Mouse (Mus musculus): Measurements from ENCODE around the gene Ppt2. TPM values are rescaled to one million over a fixed set of nuclear protein-coding genes. Genes with fewer than 3 reads are reported as not detected.

Gene Ppt2
- polyA plus RNA-seq, 1 experiment from 2014 or later, result 26.0 TPM

- Histone ChIP-seq H3K9me3 (ENCODE audit: control insufficient read depth, low read length) (no peaks in the 10 kb centered on the region), H3K4me3 (ENCODE audit: low read depth, low read length) (no peak overlapping the region), H3K27me3 (ENCODE audit: control insufficient read depth, insufficient read depth, low read length) (no peaks in the 10 kb centered on the region), H3K4me1 (replicated peaks; ENCODE audit: control insufficient read depth, insufficient read depth, low read length) (no peaks in the 10 kb centered on the region; the same call in 1 of the 2 replicates), H3K27ac (ENCODE audit: low read depth, low read length) (no peak overlapping the region), H3K9ac (ENCODE audit: low read depth, low read length) (no peak overlapping the region), H3K36me3 (ENCODE audit: control insufficient read depth, insufficient read depth, low read length) (no peaks in the 10 kb centered on the region), H3K4me2 (replicated peaks; ENCODE audit: low read depth, low read length) (no peak overlapping the region)
- ATAC-seq (ENCODE audit: low FRiP score) (no peak), DNase-seq (ENCODE audit: low spot score) (peak; percentile 78)
- 17% methylated on average over 6 of the region's 6 CpGs for WGBS
Observed at GRCm38 (mm10) chr17:34618999-34619398, 9.3 kb downstream of the Ppt2 start.

- Histone ChIP-seq H3K36me3 (ENCODE audit: control insufficient read depth, insufficient read depth, low read length) (0 out of 2 replicates have a peak, but pooled peaks cover 4% of the 10 kb centered on the region), H3K9me3 (ENCODE audit: control insufficient read depth, low read length) (no peaks in the 10 kb centered on the region), H3K9ac (ENCODE audit: low read depth, low read length) (no peak within 1 kb of the TSS), H3K27me3 (ENCODE audit: control insufficient read depth, insufficient read depth, low read length) (no peaks in the 10 kb centered on the region), H3K4me3 (ENCODE audit: low read depth, low read length) (no peak within 1 kb of the TSS), H3K27ac (ENCODE audit: low read depth, low read length) (no peak within 1 kb of the TSS), H3K4me1 (replicated peaks; ENCODE audit: control insufficient read depth, insufficient read depth, low read length) (no peaks in the 10 kb centered on the region; the same call in 1 of the 2 replicates), H3K4me2 (replicated peaks; ENCODE audit: low read depth, low read length) (no peak within 1 kb of the TSS)
- DNase-seq (ENCODE audit: low spot score), result no peak
- 68% methylated on average over 6 of the region's 6 CpGs for WGBS
- no peak for ATAC-seq (ENCODE audit: low FRiP score)
Observed at GRCm38 (mm10) chr17:34615871-34616270, 12.4 kb downstream of the Ppt2 start, which contains the start of gene Egfl8. TSS of gene Egfl8 (minus strand) at chr17:34615971.

- Histone ChIP-seq H3K9me3 (ENCODE audit: control insufficient read depth, low read length) (no peaks in the 10 kb centered on the region), H3K4me3 (ENCODE audit: low read depth, low read length) (no peak overlapping the region), H3K27ac (ENCODE audit: low read depth, low read length) (no peak overlapping the region), H3K27me3 (ENCODE audit: control insufficient read depth, insufficient read depth, low read length) (no peaks in the 10 kb centered on the region), H3K4me2 (replicated peaks; ENCODE audit: low read depth, low read length) (no peak overlapping the region), H3K4me1 (replicated peaks; ENCODE audit: control insufficient read depth, insufficient read depth, low read length) (no peaks in the 10 kb centered on the region), H3K9ac (ENCODE audit: low read depth, low read length) (no peak overlapping the region), H3K36me3 (ENCODE audit: control insufficient read depth, insufficient read depth, low read length) (0 out of 2 replicates have a peak, but pooled peaks cover 4% of the 10 kb centered on the region)
- no peak for DNase-seq (ENCODE audit: low spot score)
- WGBS, result 88% methylated on average over 10 of the region's 10 CpGs
- ATAC-seq (ENCODE audit: low FRiP score), result no peak
Observed at GRCm38 (mm10) chr17:34613830-34614229, 14.5 kb downstream of the Ppt2 start.

- 0 out of 2 replicates have a peak, but pooled peaks cover 4% of the 10 kb centered on the region for H3K36me3 ChIP-seq (ENCODE audit: control insufficient read depth, insufficient read depth, low read length)
- no peaks in the 10 kb centered on the region for H3K9me3 ChIP-seq (ENCODE audit: control insufficient read depth, low read length)
- no peak overlapping the region for H3K4me2 ChIP-seq (replicated peaks; ENCODE audit: low read depth, low read length)
- ATAC-seq (ENCODE audit: low FRiP score), result no peak
- no peak overlapping the region for H3K27ac ChIP-seq (ENCODE audit: low read depth, low read length)
- no peak for DNase-seq (ENCODE audit: low spot score)
- H3K9ac ChIP-seq (ENCODE audit: low read depth, low read length), result no peak overlapping the region
- no peak overlapping the region for H3K4me3 ChIP-seq (ENCODE audit: low read depth, low read length)
- WGBS, result 85% methylated on average over 11 of the region's 11 CpGs
- H3K4me1 ChIP-seq (replicated peaks; ENCODE audit: control insufficient read depth, insufficient read depth, low read length), result no peaks in the 10 kb centered on the region
- no peaks in the 10 kb centered on the region for H3K27me3 ChIP-seq (ENCODE audit: control insufficient read depth, insufficient read depth, low read length)
Observed at GRCm38 (mm10) chr17:34613054-34613645, 15.2 kb downstream of the Ppt2 start.

GRCm38 (mm10) chr17:34611050-34611449, 17.3 kb downstream of the Ppt2 start:
- H3K4me2 ChIP-seq (replicated peaks; ENCODE audit: low read depth, low read length), result no peak overlapping the region
- no peak overlapping the region for H3K27ac ChIP-seq (ENCODE audit: low read depth, low read length)
- no peaks in the 10 kb centered on the region for H3K27me3 ChIP-seq (ENCODE audit: control insufficient read depth, insufficient read depth, low read length)
- H3K9ac ChIP-seq (ENCODE audit: low read depth, low read length), result no peak overlapping the region
- ATAC-seq (ENCODE audit: low FRiP score) (no peak), DNase-seq (ENCODE audit: low spot score) (no peak)
- H3K4me1 ChIP-seq (replicated peaks; ENCODE audit: control insufficient read depth, insufficient read depth, low read length), result peaks cover 7% of the 10 kb centered on the region
- no peaks in the 10 kb centered on the region for H3K9me3 ChIP-seq (ENCODE audit: control insufficient read depth, low read length)
- H3K36me3 ChIP-seq (ENCODE audit: control insufficient read depth, insufficient read depth, low read length), result 0 out of 2 replicates have a peak, but pooled peaks cover 4% of the 10 kb centered on the region
- no peak overlapping the region for H3K4me3 ChIP-seq (ENCODE audit: low read depth, low read length)
- 94% methylated on average over 8 of the region's 8 CpGs for WGBS

- no peak overlapping the region for H3K4me3 ChIP-seq (ENCODE audit: low read depth, low read length)
- ATAC-seq (ENCODE audit: low FRiP score) (no peak), DNase-seq (ENCODE audit: low spot score) (no peak)
- H3K4me1 ChIP-seq (replicated peaks; ENCODE audit: control insufficient read depth, insufficient read depth, low read length), result peaks cover 12% of the 10 kb centered on the region
- H3K27me3 ChIP-seq (ENCODE audit: control insufficient read depth, insufficient read depth, low read length), result no peaks in the 10 kb centered on the region
- WGBS, result 90% methylated on average over 7 of the region's 7 CpGs
- no peak overlapping the region for H3K27ac ChIP-seq (ENCODE audit: low read depth, low read length)
- H3K4me2 ChIP-seq (replicated peaks; ENCODE audit: low read depth, low read length), result no peak overlapping the region
- H3K9me3 ChIP-seq (ENCODE audit: control insufficient read depth, low read length), result no peaks in the 10 kb centered on the region
- H3K9ac ChIP-seq (ENCODE audit: low read depth, low read length), result no peak overlapping the region
- H3K36me3 ChIP-seq (ENCODE audit: control insufficient read depth, insufficient read depth, low read length), result 0 out of 2 replicates have a peak, but pooled peaks cover 4% of the 10 kb centered on the region
Observed at GRCm38 (mm10) chr17:34607997-34608396, 20.3 kb downstream of the Ppt2 start.

GRCm38 (mm10) chr17:34606186-34607039, 21.9 kb downstream of the Ppt2 start:
- peak overlapping the region; percentile 95 for H3K4me2 ChIP-seq (replicated peaks; ENCODE audit: low read depth, low read length)
- WGBS, result 18% methylated on average over 32 of the region's 32 CpGs
- H3K27me3 ChIP-seq (ENCODE audit: control insufficient read depth, insufficient read depth, low read length), result no peaks in the 10 kb centered on the region
- no peak for ATAC-seq (ENCODE audit: low FRiP score)
- H3K9me3 ChIP-seq (ENCODE audit: control insufficient read depth, low read length), result no peaks in the 10 kb centered on the region
- H3K36me3 ChIP-seq (ENCODE audit: control insufficient read depth, insufficient read depth, low read length), result no peaks in the 10 kb centered on the region
- peak overlapping the region; percentile 85 for H3K27ac ChIP-seq (ENCODE audit: low read depth, low read length)
- peak overlapping the region; percentile 96 for H3K4me3 ChIP-seq (ENCODE audit: low read depth, low read length)
- H3K4me1 ChIP-seq (replicated peaks; ENCODE audit: control insufficient read depth, insufficient read depth, low read length), result peaks cover 16% of the 10 kb centered on the region
- DNase-seq (ENCODE audit: low spot score), result no peak
- peak overlapping the region; percentile 91 for H3K9ac ChIP-seq (ENCODE audit: low read depth, low read length)

- Histone ChIP-seq H3K27ac (ENCODE audit: low read depth, low read length) (peak overlapping the region; percentile 87), H3K4me3 (ENCODE audit: low read depth, low read length) (peak overlapping the region; percentile 96), H3K4me1 (replicated peaks; ENCODE audit: control insufficient read depth, insufficient read depth, low read length) (peaks cover 16% of the 10 kb centered on the region), H3K4me2 (replicated peaks; ENCODE audit: low read depth, low read length) (peak overlapping the region; percentile 95), H3K27me3 (ENCODE audit: control insufficient read depth, insufficient read depth, low read length) (no peaks in the 10 kb centered on the region), H3K36me3 (ENCODE audit: control insufficient read depth, insufficient read depth, low read length) (no peaks in the 10 kb centered on the region), H3K9me3 (ENCODE audit: control insufficient read depth, low read length) (no peaks in the 10 kb centered on the region), H3K9ac (ENCODE audit: low read depth, low read length) (peak overlapping the region; percentile 91)
- 0% methylated on average over 21 of the region's 30 CpGs for WGBS
- DNase-seq (ENCODE audit: low spot score) (peak; percentile 96), ATAC-seq (ENCODE audit: low FRiP score) (peak; percentile 37)
Observed at GRCm38 (mm10) chr17:34605609-34606008, 22.7 kb downstream of the Ppt2 start.

Measured in hindbrain, embryonic 11.5 days (tissue).